Mouse (Mus musculus) lung, embryonic 14.5 days (tissue): ENCODE measurements around the gene Cbln1. TPM values are rescaled to one million over a fixed set of nuclear protein-coding genes. Genes with fewer than 3 reads are reported as not detected.

Source experiments
- ATAC-seq: fragments of 200-750 bp; cut with Nextera tagmentation; 2 replicates; pipeline ENCODE4 v1.8.0; 2017; ENCODE audit warnings: mild to moderate bottlenecking, moderate TSS enrichment, moderate library complexity; ENCODE audit not compliant: insufficient read depth
- DNase-seq: peaks from one replicate; pipeline ENCODE4 v3.0.0-alpha.2; 2015
- H3K27ac ChIP-seq: fragments of 300-500 bp; sonication (generic); 2 replicates; pipeline ENCODE4 v1.5.1; 2014; ENCODE audit warnings: low read depth, mild to moderate bottlenecking, moderate library complexity
- H3K27me3 ChIP-seq: fragments of 300-500 bp; sonication (generic); 2 replicates; pipeline ENCODE4 v1.6.1; 2014; ENCODE audit warnings: low read length, control low read depth; ENCODE audit not compliant: insufficient read depth
- H3K36me3 ChIP-seq: fragments of 300-500 bp; sonication (generic); 2 replicates; pipeline ENCODE4 v1.6.1; 2014; ENCODE audit warnings: control low read depth; ENCODE audit not compliant: insufficient read depth
- H3K4me1 ChIP-seq: fragments of 300-500 bp; sonication (generic); 2 replicates; pipeline ENCODE4 v1.6.1; 2014; ENCODE audit warnings: antibody characterized with exemption, control low read depth; ENCODE audit not compliant: insufficient read depth
- H3K4me2 ChIP-seq: fragments of 300-500 bp; sonication (generic); 2 replicates; pipeline ENCODE4 v1.6.1; 2014; ENCODE audit warnings: mild to moderate bottlenecking
- H3K4me3 ChIP-seq: fragments of 300-500 bp; sonication (generic); 2 replicates; pipeline ENCODE4 v1.5.1; 2014; ENCODE audit warnings: low read depth, low read length
- H3K9ac ChIP-seq: fragments of 300-500 bp; sonication (generic); 2 replicates; pipeline ENCODE4 v1.6.1; 2014
- H3K9me3 ChIP-seq: fragments of 300-500 bp; sonication (generic); 2 replicates; pipeline ENCODE4 v1.6.1; 2016; ENCODE audit warnings: low read depth, low read length, control low read depth
- CTCF ChIP-seq: IDR thresholded peaks from 2 replicates; pipeline ENCODE4 v1.5.1; 2016; ENCODE audit warnings: antibody characterized with exemption, low read depth
- WGBS: fragments of 180-500 bp; shearing (Covaris S2); extraction: QIAGEN DNeasy Blood & Tissue Kit; methylation state at CpG from one replicate; pipeline ENCODE4 v1.1.7; 2014; 5-methylcytosine and 5-hydroxymethylcytosine counted together
- polyA plus RNA-seq: library from polyadenylated mRNA; unstranded; fragments of >200 nt; fragmentation: Nextera tagmentation; extraction: Ambion mirVana; gene quantifications from 2 replicates; pipeline ENCODE4 v1.2.1, GENCODE M21; 2014

The Cbln1 gene
- polyA plus RNA-seq, 1 experiment from 2014 or later = not detected

GRCm38 (mm10) chr8:87464446-87464845 lies 8.0 kb downstream of the Cbln1 start:
- no peak for ATAC-seq

GRCm38 (mm10) chr8:87461801-87462200 lies 10.6 kb downstream of the Cbln1 start:
- no peak overlapping the region for H3K9ac ChIP-seq
- no peaks in the 10 kb centered on the region for H3K9me3 ChIP-seq
- TF ChIP-seq CTCF = no peak
- H3K4me2 ChIP-seq = no peak overlapping the region
- no peaks in the 10 kb centered on the region for H3K36me3 ChIP-seq
- DNase-seq (no peak), ATAC-seq (no peak)
- H3K27me3 ChIP-seq = peaks cover 12% of the 10 kb centered on the region
- no peaks in the 10 kb centered on the region for H3K4me1 ChIP-seq
- no peak overlapping the region for H3K27ac ChIP-seq
- 44% methylated on average over 5 of the region's 5 CpGs for WGBS
- no peak overlapping the region for H3K4me3 ChIP-seq

More at GRCm38 (mm10) chr8:87464446-87464845, 8.0 kb downstream of the Cbln1 start:
- no peak for TF ChIP-seq CTCF
- no peak overlapping the region for H3K9ac ChIP-seq
- 62% methylated on average over 3 of the region's 3 CpGs for WGBS
- H3K27me3 ChIP-seq = peaks cover 38% of the 10 kb centered on the region
- no peak overlapping the region for H3K4me2 ChIP-seq
- no peaks in the 10 kb centered on the region for H3K9me3 ChIP-seq
- no peaks in the 10 kb centered on the region for H3K36me3 ChIP-seq
- DNase-seq = no peak
- H3K4me3 ChIP-seq = no peak overlapping the region
- H3K27ac ChIP-seq = no peak overlapping the region
- no peaks in the 10 kb centered on the region for H3K4me1 ChIP-seq

- Histone ChIP-seq H3K27me3 (no peaks in the 10 kb centered on the region), H3K27ac (no peak overlapping the region), H3K4me3 (no peak overlapping the region), H3K9ac (no peak overlapping the region), H3K4me1 (no peaks in the 10 kb centered on the region), H3K36me3 (no peaks in the 10 kb centered on the region), H3K4me2 (no peak overlapping the region), H3K9me3 (no peaks in the 10 kb centered on the region)
- TF ChIP-seq CTCF = no peak
- ATAC-seq (no peak), DNase-seq (no peak)
- 73% methylated on average over 4 of the region's 4 CpGs for WGBS
Measured at GRCm38 (mm10) chr8:87456949-87457348, 15.5 kb downstream of the Cbln1 start.

GRCm38 (mm10) chr8:87452815-87453214 lies 19.6 kb downstream of the Cbln1 start:
- H3K9ac ChIP-seq = no peak overlapping the region
- H3K27ac ChIP-seq = no peak overlapping the region
- ATAC-seq = no peak
- H3K4me1 ChIP-seq = no peaks in the 10 kb centered on the region
- TF ChIP-seq CTCF = no peak
- WGBS = 85% methylated on average over 4 of the region's 4 CpGs
- H3K4me3 ChIP-seq = no peak overlapping the region
- no peaks in the 10 kb centered on the region for H3K27me3 ChIP-seq
- H3K9me3 ChIP-seq = no peaks in the 10 kb centered on the region
- no peaks in the 10 kb centered on the region for H3K36me3 ChIP-seq
- DNase-seq = no peak
- H3K4me2 ChIP-seq = no peak overlapping the region

- H3K4me1 ChIP-seq = no peaks in the 10 kb centered on the region
- no peak overlapping the region for H3K4me3 ChIP-seq
- H3K9me3 ChIP-seq = no peaks in the 10 kb centered on the region
- H3K4me2 ChIP-seq = no peak overlapping the region
- no peak overlapping the region for H3K27ac ChIP-seq
- no peak for TF ChIP-seq CTCF
- no peaks in the 10 kb centered on the region for H3K36me3 ChIP-seq
- 69% methylated on average over 2 of the region's 2 CpGs for WGBS
- ATAC-seq = no peak
- H3K9ac ChIP-seq = no peak overlapping the region
- DNase-seq = no peak
- H3K27me3 ChIP-seq = no peaks in the 10 kb centered on the region
Measured at GRCm38 (mm10) chr8:87451737-87452136, 20.7 kb downstream of the Cbln1 start.

GRCm38 (mm10) chr8:87434592-87434991 lies 37.8 kb downstream of the Cbln1 start:
- DNase-seq (no peak), ATAC-seq (no peak)
- H3K36me3 ChIP-seq = no peaks in the 10 kb centered on the region
- no peak overlapping the region for H3K9ac ChIP-seq
- no peaks in the 10 kb centered on the region for H3K4me1 ChIP-seq
- H3K4me2 ChIP-seq = no peak overlapping the region
- no peaks in the 10 kb centered on the region for H3K27me3 ChIP-seq
- 60% methylated on average over 3 of the region's 3 CpGs for WGBS
- H3K27ac ChIP-seq = no peak overlapping the region
- no peak overlapping the region for H3K4me3 ChIP-seq
- TF ChIP-seq CTCF = no peak
- no peaks in the 10 kb centered on the region for H3K9me3 ChIP-seq

- no peak for TF ChIP-seq CTCF
- H3K27me3 ChIP-seq = no peaks in the 10 kb centered on the region
Measured at GRCm38 (mm10) chr8:87427188-87427587, 45.2 kb downstream of the Cbln1 start.

GRCm38 (mm10) chr8:87424706-87425105 lies 47.7 kb downstream of the Cbln1 start:
- no peak for DNase-seq
- no peak overlapping the region for H3K27ac ChIP-seq
- H3K36me3 ChIP-seq = no peaks in the 10 kb centered on the region
- no peaks in the 10 kb centered on the region for H3K4me1 ChIP-seq
- no peak overlapping the region for H3K4me2 ChIP-seq
- no peak for ATAC-seq
- H3K4me3 ChIP-seq = no peak overlapping the region
- 68% methylated on average over 5 of the region's 5 CpGs for WGBS
- H3K9me3 ChIP-seq = no peaks in the 10 kb centered on the region
- no peak for TF ChIP-seq CTCF
- no peaks in the 10 kb centered on the region for H3K27me3 ChIP-seq
- H3K9ac ChIP-seq = no peak overlapping the region

More at GRCm38 (mm10) chr8:87427188-87427587, 45.2 kb downstream of the Cbln1 start:
- H3K9ac ChIP-seq = no peak overlapping the region
- no peaks in the 10 kb centered on the region for H3K36me3 ChIP-seq
- H3K9me3 ChIP-seq = no peaks in the 10 kb centered on the region
- ATAC-seq = no peak
- no peak overlapping the region for H3K27ac ChIP-seq
- H3K4me1 ChIP-seq = no peaks in the 10 kb centered on the region
- H3K4me2 ChIP-seq = no peak overlapping the region
- no peak for DNase-seq
- no peak overlapping the region for H3K4me3 ChIP-seq
